Mouse (Mus musculus): Measurements from ENCODE around the gene Tubb5. TPM values are rescaled to one million over a fixed set of nuclear protein-coding genes. Genes with fewer than 3 reads are reported as not detected.
A peak's percentile ranks its signal among the peaks of the same experiment; 100 is the strongest.

Tubb5 gene
- polyA plus RNA-seq, 1 experiment from 2014 or later, result 240 TPM

DNA sequence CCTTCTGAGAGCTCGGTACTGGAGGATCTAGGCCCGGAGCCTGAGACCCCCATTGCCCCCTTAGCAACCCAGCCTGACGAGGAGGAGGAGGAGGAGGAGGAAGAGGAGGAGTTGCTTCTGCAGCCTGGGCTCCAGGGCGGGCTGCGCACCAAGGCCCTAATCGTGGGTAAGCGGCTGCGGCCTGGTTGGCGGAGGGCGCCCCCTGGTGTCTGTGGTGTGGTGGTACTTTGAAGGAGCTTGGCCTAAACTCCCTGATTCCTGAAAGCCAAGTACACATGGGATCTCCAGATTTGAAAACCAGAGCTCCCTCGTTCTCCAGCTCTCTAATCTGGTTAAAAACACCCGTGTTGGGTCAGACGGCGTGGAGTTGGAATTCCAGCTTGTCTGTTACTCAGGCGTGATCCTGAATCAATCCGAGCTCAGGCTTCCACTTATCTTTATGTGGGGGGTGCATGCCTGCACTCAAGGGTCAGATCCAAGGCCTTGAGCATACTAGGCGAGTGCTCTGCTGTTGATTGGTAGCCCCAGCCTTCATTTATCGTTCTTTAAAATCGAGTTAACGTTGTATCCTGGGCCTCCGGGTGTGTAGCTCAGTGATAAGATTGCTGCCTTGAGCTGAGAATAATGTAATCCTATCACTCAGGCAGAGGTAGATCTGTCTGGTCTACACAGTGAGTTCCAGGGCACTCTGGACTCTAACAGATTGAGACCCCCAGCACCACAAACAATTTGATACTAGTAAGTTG, 35.8 kb upstream of the Tubb5 start:
- no peaks in the 10 kb centered on the region for H3K9me3 ChIP-seq (ENCODE audit: control insufficient read depth)
- 0 out of 2 replicates have a peak, but pooled peaks cover 10% of the 10 kb centered on the region for H3K36me3 ChIP-seq (ENCODE audit: control insufficient read depth, insufficient read depth)
- ATAC-seq, result peak; percentile 43
- no peaks in the 10 kb centered on the region for H3K27me3 ChIP-seq (replicated peaks; ENCODE audit: control insufficient read depth, insufficient read depth, low read length)
- no peak overlapping the region for H3K27ac ChIP-seq (ENCODE audit: low read depth, low read length)
- TF ChIP-seq CTCF (IDR thresholded peaks at IDR 0.05; ENCODE audit: low read depth), result peak; percentile 98
- peak overlapping the region; percentile 18; the same call in 1 of the 2 replicates for H3K4me2 ChIP-seq (replicated peaks; ENCODE audit: low read depth)
- H3K4me3 ChIP-seq (ENCODE audit: low read depth, low read length), result no peak overlapping the region
- 23% methylated on average over 21 of the region's 21 CpGs for WGBS
- H3K9ac ChIP-seq (ENCODE audit: low read depth, low read length), result no peak overlapping the region
- H3K4me1 ChIP-seq (replicated peaks; ENCODE audit: control insufficient read depth, insufficient read depth, low read length), result no peaks in the 10 kb centered on the region

DNA sequence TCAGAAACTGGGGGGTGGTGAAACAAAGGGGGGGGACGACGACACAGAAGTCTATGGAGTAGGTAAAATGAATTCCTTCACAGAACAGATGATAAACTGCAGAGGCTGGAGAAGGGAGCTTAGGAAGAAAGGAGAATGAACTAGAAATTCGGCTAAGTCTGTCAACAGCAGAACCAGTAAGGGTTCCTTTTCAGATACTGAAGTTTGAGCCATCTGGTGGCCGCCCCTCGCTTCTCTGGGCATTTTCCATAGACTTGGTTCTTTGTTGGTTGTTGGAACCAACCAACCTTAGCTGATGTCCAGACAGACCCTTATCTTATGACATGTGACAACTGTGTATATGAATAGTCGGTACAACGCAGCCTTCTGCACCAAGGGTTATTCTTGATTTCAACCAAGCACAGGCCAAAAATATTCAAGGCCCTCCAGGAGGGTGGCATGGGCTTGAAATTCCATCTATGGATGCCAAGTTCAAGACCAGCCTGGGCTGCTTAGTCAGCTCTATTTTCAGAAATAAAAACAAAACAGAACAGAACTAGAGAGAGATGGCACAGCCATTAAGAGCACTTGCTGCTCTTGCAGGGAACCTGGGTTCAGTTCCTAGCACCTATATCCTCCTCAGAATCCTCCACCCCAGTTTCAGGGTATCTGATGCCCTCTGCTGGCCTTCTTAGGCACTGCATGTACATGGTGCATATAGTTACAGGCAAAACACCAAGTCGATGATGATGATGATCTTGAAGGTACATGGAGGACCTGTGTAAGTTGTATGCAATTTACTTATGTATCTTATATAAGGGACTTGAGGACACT, 33.0 kb upstream of the Tubb5 start:
- no peaks in the 10 kb centered on the region for H3K4me1 ChIP-seq (replicated peaks; ENCODE audit: control insufficient read depth, insufficient read depth, low read length)
- 0 out of 2 replicates have a peak, but pooled peaks cover 7% of the 10 kb centered on the region for H3K36me3 ChIP-seq (ENCODE audit: control insufficient read depth, insufficient read depth)
- WGBS, result 67% methylated on average over 8 of the region's 8 CpGs
- TF ChIP-seq CTCF (IDR thresholded peaks at IDR 0.05; ENCODE audit: low read depth), result peak; percentile 73
- H3K27me3 ChIP-seq (replicated peaks; ENCODE audit: control insufficient read depth, insufficient read depth, low read length), result no peaks in the 10 kb centered on the region
- peak overlapping the region; percentile 92 for H3K4me2 ChIP-seq (replicated peaks; ENCODE audit: low read depth)
- no peaks in the 10 kb centered on the region for H3K9me3 ChIP-seq (ENCODE audit: control insufficient read depth)
- peak overlapping the region; percentile 66 for H3K27ac ChIP-seq (ENCODE audit: low read depth, low read length)
- H3K4me3 ChIP-seq (ENCODE audit: low read depth, low read length), result peak overlapping the region; percentile 19; the same call in 1 of the 2 replicates
- ATAC-seq, result no peak
- H3K9ac ChIP-seq (ENCODE audit: low read depth, low read length), result no peak overlapping the region

DNA sequence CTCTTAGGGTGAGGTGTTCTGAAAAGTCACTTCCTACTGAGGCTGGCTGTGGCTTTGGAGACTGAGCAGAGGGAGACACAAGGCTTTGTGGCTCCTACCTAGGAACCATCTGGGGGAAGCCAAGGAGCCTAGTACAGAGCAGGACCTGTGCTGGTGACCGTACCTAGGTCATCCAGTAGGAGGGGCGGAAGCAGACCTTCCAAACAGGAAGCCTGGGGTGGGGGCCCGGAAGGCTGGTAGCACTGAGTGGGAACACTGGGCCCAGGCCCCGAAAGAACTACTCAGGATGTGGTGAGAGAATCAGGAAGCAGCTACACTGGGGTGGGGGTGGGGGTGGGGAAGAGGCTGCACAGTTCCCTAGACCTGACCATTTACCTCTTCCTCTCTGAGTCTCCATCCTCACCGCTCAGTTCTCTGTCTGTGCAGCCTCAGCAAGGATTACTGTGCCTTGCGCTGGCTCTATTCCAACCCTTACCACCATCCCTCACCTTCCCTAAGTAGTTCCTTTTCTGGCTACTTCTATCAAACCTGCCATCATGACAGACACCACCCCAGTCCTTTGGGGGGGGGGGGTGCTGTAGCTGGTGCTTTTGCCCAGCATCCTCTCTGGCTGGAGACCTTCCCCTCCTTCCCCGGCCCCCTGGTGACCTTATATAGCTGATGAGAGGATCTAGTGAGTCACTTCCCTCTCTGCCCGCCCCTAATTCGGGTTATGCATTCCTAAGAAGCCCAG, 32.2 kb upstream of the Tubb5 start:
- no peak for TF ChIP-seq CTCF (IDR thresholded peaks at IDR 0.05; ENCODE audit: low read depth)
- no peaks in the 10 kb centered on the region for H3K9me3 ChIP-seq (ENCODE audit: control insufficient read depth)
- no peaks in the 10 kb centered on the region for H3K4me1 ChIP-seq (replicated peaks; ENCODE audit: control insufficient read depth, insufficient read depth, low read length)
- 0 out of 2 replicates have a peak, but pooled peaks cover 3% of the 10 kb centered on the region for H3K36me3 ChIP-seq (ENCODE audit: control insufficient read depth, insufficient read depth)
- H3K4me2 ChIP-seq (replicated peaks; ENCODE audit: low read depth), result peak overlapping the region; percentile 92
- peak overlapping the region; percentile 19; the same call in 1 of the 2 replicates for H3K4me3 ChIP-seq (ENCODE audit: low read depth, low read length)
- H3K27me3 ChIP-seq (replicated peaks; ENCODE audit: control insufficient read depth, insufficient read depth, low read length), result no peaks in the 10 kb centered on the region
- WGBS, result 60% methylated on average over 9 of the region's 9 CpGs
- H3K9ac ChIP-seq (ENCODE audit: low read depth, low read length), result peak overlapping the region; percentile 37; the same call in 1 of the 2 replicates
- no peak for ATAC-seq
- H3K27ac ChIP-seq (ENCODE audit: low read depth, low read length), result peak overlapping the region; percentile 66

DNA sequence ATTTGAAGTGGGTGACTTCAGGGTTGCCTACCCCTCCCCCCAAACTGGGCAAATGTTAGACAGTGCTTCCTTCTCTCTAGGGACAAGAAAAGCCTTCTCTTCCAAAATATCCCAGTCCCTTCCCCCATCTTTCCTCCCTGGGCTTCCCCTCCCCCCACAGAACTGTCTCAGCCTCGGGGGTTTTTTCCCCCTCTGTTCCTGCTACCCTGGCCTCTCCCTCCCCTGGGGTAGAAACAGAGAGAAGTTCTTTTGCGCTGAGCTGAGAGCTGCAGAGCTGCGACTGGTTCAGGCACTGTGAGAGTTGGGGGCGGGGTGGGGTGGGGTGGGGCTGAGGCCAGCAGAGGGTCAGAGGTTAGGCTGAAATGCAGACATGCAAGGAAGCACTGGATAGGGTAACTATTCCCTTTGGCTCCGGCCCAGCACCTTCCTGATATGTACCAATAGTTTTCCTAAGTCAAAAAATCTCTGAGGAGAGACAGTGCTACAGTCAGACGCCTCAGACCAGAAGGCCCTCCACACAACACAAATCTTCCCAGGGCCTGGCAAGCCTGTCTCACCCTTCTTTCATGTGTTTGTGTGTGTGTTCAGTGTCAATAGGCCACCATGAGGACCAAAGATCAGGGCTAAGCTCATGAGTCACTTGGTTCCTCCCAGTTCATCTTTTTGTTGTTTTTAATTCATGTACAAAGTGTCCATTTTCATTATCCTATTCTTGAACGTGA, 31.4 kb upstream of the Tubb5 start:
- ATAC-seq, result no peak; the same call in 1 of the 2 replicates
- Histone ChIP-seq H3K27me3 (replicated peaks; ENCODE audit: control insufficient read depth, insufficient read depth, low read length) (no peaks in the 10 kb centered on the region), H3K4me1 (replicated peaks; ENCODE audit: control insufficient read depth, insufficient read depth, low read length) (no peaks in the 10 kb centered on the region), H3K36me3 (ENCODE audit: control insufficient read depth, insufficient read depth) (no peaks in the 10 kb centered on the region), H3K4me2 (replicated peaks; ENCODE audit: low read depth) (peak overlapping the region; percentile 92), H3K27ac (ENCODE audit: low read depth, low read length) (peak overlapping the region; percentile 66), H3K9me3 (ENCODE audit: control insufficient read depth) (no peaks in the 10 kb centered on the region), H3K9ac (ENCODE audit: low read depth, low read length) (peak overlapping the region; percentile 46), H3K4me3 (ENCODE audit: low read depth, low read length) (peak overlapping the region; percentile 61)
- no peak for TF ChIP-seq CTCF (IDR thresholded peaks at IDR 0.05; ENCODE audit: low read depth)
- 3% methylated on average over 7 of the region's 7 CpGs for WGBS

DNA sequence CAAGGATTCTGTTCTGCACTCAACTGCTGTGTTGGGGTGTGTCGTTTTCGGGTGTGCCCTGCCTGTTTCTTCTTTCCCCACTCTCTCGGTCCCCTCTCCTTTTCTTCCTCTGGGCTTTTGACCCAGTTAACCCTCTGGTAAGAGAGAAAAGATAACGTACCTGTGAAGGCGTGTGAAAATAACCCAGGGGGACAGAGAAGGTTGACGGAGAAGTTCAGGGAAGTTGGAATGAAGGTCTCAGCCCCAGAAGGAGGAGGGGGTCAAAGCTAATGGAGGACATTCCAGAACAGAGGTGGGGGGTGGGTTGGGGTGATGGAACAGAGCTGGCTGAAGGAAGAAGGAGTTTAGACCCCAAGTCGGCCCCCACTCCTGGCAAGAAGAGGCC, 30.8 kb upstream of the Tubb5 start:
- no peak for TF ChIP-seq CTCF (IDR thresholded peaks at IDR 0.05; ENCODE audit: low read depth)
- Histone ChIP-seq H3K9me3 (ENCODE audit: control insufficient read depth) (no peaks in the 10 kb centered on the region), H3K27me3 (replicated peaks; ENCODE audit: control insufficient read depth, insufficient read depth, low read length) (no peaks in the 10 kb centered on the region), H3K27ac (ENCODE audit: low read depth, low read length) (peak overlapping the region; percentile 66), H3K4me1 (replicated peaks; ENCODE audit: control insufficient read depth, insufficient read depth, low read length) (no peaks in the 10 kb centered on the region), H3K4me3 (ENCODE audit: low read depth, low read length) (peak overlapping the region; percentile 61), H3K4me2 (replicated peaks; ENCODE audit: low read depth) (peak overlapping the region; percentile 92), H3K9ac (ENCODE audit: low read depth, low read length) (peak overlapping the region; percentile 46), H3K36me3 (ENCODE audit: control insufficient read depth, insufficient read depth) (no peaks in the 10 kb centered on the region)
- no peak for ATAC-seq
- 10% methylated on average over 7 of the region's 7 CpGs for WGBS

Data from intestine, postnatal 0 days (tissue).